Mouse (Mus musculus) heart, embryonic 14.5 days (tissue): ENCODE measurements around the gene Kif21b. TPM values are rescaled to one million over a fixed set of nuclear protein-coding genes. Genes with fewer than 3 reads are reported as not detected.

Source experiments
- ATAC-seq: fragments of 200-750 bp; cut with Nextera tagmentation; 2 replicates; pipeline ENCODE4 v1.8.0; 2017; ENCODE audit warnings: low read depth, moderate TSS enrichment; ENCODE audit not compliant: insufficient number of reproducible peaks, insufficient read depth, low FRiP score
- H3K27ac ChIP-seq, 2 experiments: fragments of 200-500 bp in 1 of 2; fragments of 300-500 bp in 1 of 2; sonication (generic) in 1 of 2; replicated peaks in 1 of 2; 2 replicates each; pipeline ENCODE4 v1.5.1; 2012 to 2014; ENCODE audit warnings: low read depth in 2 of 2, low read length in 2 of 2, control low read depth in 1 of 2, mild to moderate bottlenecking in 1 of 2, mixed read lengths in 1 of 2; ENCODE audit not compliant: control insufficient read depth in 1 of 2, insufficient read depth in 1 of 2
- H3K27me3 ChIP-seq: fragments of 300-500 bp; sonication (generic); 2 replicates; pipeline ENCODE4 v1.6.1; 2014; ENCODE audit warnings: mild to moderate bottlenecking, low read length, control low read depth; ENCODE audit not compliant: control insufficient read depth, insufficient read depth
- H3K36me3 ChIP-seq: fragments of 300-500 bp; sonication (generic); 2 replicates; pipeline ENCODE4 v1.6.1; 2014; ENCODE audit warnings: mild to moderate bottlenecking, control low read depth, low read length, mixed read lengths; ENCODE audit not compliant: control insufficient read depth, insufficient read depth
- H3K4me1 ChIP-seq, 2 experiments: fragments of 200-500 bp in 1 of 2; fragments of 300-500 bp in 1 of 2; sonication (generic) in 1 of 2; 2 replicates each; pipeline ENCODE4 v1.6.1; 2012 to 2014; ENCODE audit warnings: low read length in 2 of 2, control low read depth in 1 of 2, mixed read lengths in 1 of 2; ENCODE audit not compliant: control insufficient read depth in 2 of 2, insufficient read depth in 2 of 2
- H3K4me2 ChIP-seq: fragments of 300-500 bp; sonication (generic); 2 replicates; pipeline ENCODE4 v1.6.1; 2014; ENCODE audit warnings: mild to moderate bottlenecking, low read length
- H3K4me3 ChIP-seq, 2 experiments: fragments of 200-500 bp in 1 of 2; fragments of 300-500 bp in 1 of 2; sonication (generic) in 1 of 2; 2 replicates each; pipeline ENCODE4 v1.5.1; 2012 to 2014; ENCODE audit warnings: low read length in 2 of 2, mild to moderate bottlenecking in 2 of 2, control low read depth in 1 of 2, low read depth in 1 of 2, moderate library complexity in 1 of 2; ENCODE audit not compliant: control insufficient read depth in 1 of 2, insufficient read depth in 1 of 2
- H3K9ac ChIP-seq: fragments of 300-500 bp; sonication (generic); 2 replicates; pipeline ENCODE4 v1.6.1; 2014; ENCODE audit warnings: mild to moderate bottlenecking, low read length
- H3K9me3 ChIP-seq: fragments of 300-500 bp; sonication (generic); 2 replicates; pipeline ENCODE4 v1.6.1; 2016; ENCODE audit warnings: low read length, control low read depth; ENCODE audit not compliant: control insufficient read depth
- WGBS: fragments of 180-500 bp; shearing (Covaris S2); extraction: QIAGEN DNeasy Blood & Tissue Kit; methylation state at CpG from one replicate; pipeline ENCODE4 v1.1.7; 2014; 5-methylcytosine and 5-hydroxymethylcytosine counted together
- polyA plus RNA-seq: library from polyadenylated mRNA; unstranded; fragments of >200 nt; fragmentation: Nextera tagmentation; extraction: Ambion mirVana; gene quantifications from 2 replicates; pipeline ENCODE4 v1.2.1, GENCODE M21; 2014

Gene Kif21b
- polyA plus RNA-seq, 1 experiment from 2014 or later: 1.1 TPM

GRCm38 (mm10) chr1:136177085-136177484, 45.9 kb downstream of the Kif21b start:
- no peak overlapping the region for H3K4me3 ChIP-seq
- no peaks in the 10 kb centered on the region for H3K9me3 ChIP-seq
- no peak for ATAC-seq
- no peak overlapping the region for H3K4me2 ChIP-seq
- H3K36me3 ChIP-seq: peaks cover 7% of the 10 kb centered on the region; the same call in 1 of the 2 replicates
- H3K9ac ChIP-seq: no peak overlapping the region
- no peaks in the 10 kb centered on the region for H3K27me3 ChIP-seq
- 67% methylated on average over 2 of the region's 2 CpGs for WGBS
- peaks cover 6 to 9% of the 10 kb centered on the region in 2 experiments; a peak in 1 of 4 replicates for H3K4me1 ChIP-seq
- no peak overlapping the region for H3K27ac ChIP-seq

GRCm38 (mm10) chr1:136178741-136179140, 47.6 kb downstream of the Kif21b start:
- peaks cover 7% of the 10 kb centered on the region; the same call in 1 of the 2 replicates for H3K36me3 ChIP-seq
- no peak for ATAC-seq
- no peaks in the 10 kb centered on the region for H3K27me3 ChIP-seq
- H3K4me3 ChIP-seq: no peak overlapping the region
- H3K4me2 ChIP-seq: no peak overlapping the region
- no peak overlapping the region for H3K27ac ChIP-seq
- 36% methylated on average over 6 of the region's 6 CpGs for WGBS
- H3K9me3 ChIP-seq: no peaks in the 10 kb centered on the region
- H3K4me1 ChIP-seq: peaks cover 6% of the 10 kb centered on the region in 2 experiments; a peak in 1 of 4 replicates
- H3K9ac ChIP-seq: no peak overlapping the region

- Histone ChIP-seq H3K27me3 (no peaks in the 10 kb centered on the region), H3K9ac (no peak overlapping the region), H3K27ac (no peak overlapping the region), H3K36me3 (peaks cover 7% of the 10 kb centered on the region; the same call in 1 of the 2 replicates), H3K9me3 (no peaks in the 10 kb centered on the region), H3K4me2 (no peak overlapping the region), H3K4me1 (peaks cover 7 to 8% of the 10 kb centered on the region in 2 experiments; a peak in 2 of 4 replicates), H3K4me3 (no peak overlapping the region)
- 0 out of 2 replicates have a peak, but pooled peaks have one; percentile 23 for ATAC-seq
- 47% methylated on average over 2 of the region's 2 CpGs for WGBS
Observed at GRCm38 (mm10) chr1:136179511-136180001, 48.4 kb downstream of the Kif21b start.

- no peak overlapping the region for H3K9ac ChIP-seq
- no peaks in the 10 kb centered on the region for H3K27me3 ChIP-seq
- H3K4me3 ChIP-seq: no peak overlapping the region
- no peaks in the 10 kb centered on the region for H3K9me3 ChIP-seq
- H3K4me2 ChIP-seq: no peak overlapping the region
- 82% methylated on average over 5 of the region's 5 CpGs for WGBS
- H3K4me1 ChIP-seq: no peaks in the 10 kb centered on the region
- no peak for ATAC-seq
- H3K27ac ChIP-seq: no peak overlapping the region
- H3K36me3 ChIP-seq: no peaks in the 10 kb centered on the region
Observed at GRCm38 (mm10) chr1:136190033-136190432, 58.8 kb downstream of the Kif21b start.

GRCm38 (mm10) chr1:136212803-136213202, 81.6 kb downstream of the Kif21b start, which contains the start of gene Mroh3:
TSS of gene Mroh3 (minus strand) at chr1:136212828.
- Histone ChIP-seq H3K4me3 (no peak within 1 kb of the TSS), H3K9me3 (no peaks in the 10 kb centered on the region), H3K4me2 (no peak within 1 kb of the TSS), H3K27ac (no peak within 1 kb of the TSS), H3K4me1 (no peaks in the 10 kb centered on the region), H3K9ac (no peak within 1 kb of the TSS), H3K27me3 (no peaks in the 10 kb centered on the region; the same call in 1 of the 2 replicates), H3K36me3 (no peaks in the 10 kb centered on the region)
- ATAC-seq: no peak
- 23% methylated on average over 3 of the region's 3 CpGs for WGBS

- Histone ChIP-seq H3K4me3 (no peak overlapping the region), H3K27me3 (no peaks in the 10 kb centered on the region), H3K9me3 (no peaks in the 10 kb centered on the region), H3K4me2 (no peak overlapping the region), H3K4me1 (no peaks in the 10 kb centered on the region), H3K9ac (no peak overlapping the region), H3K36me3 (no peaks in the 10 kb centered on the region), H3K27ac (no peak overlapping the region)
- ATAC-seq: no peak
- 80% methylated on average over 15 of the region's 15 CpGs for WGBS
Observed at GRCm38 (mm10) chr1:136214304-136214703, 83.1 kb downstream of the Kif21b start.

GRCm38 (mm10) chr1:136220037-136220871, 89.1 kb downstream of the Kif21b start:
- Histone ChIP-seq H3K4me1 (no peaks in the 10 kb centered on the region), H3K9me3 (no peaks in the 10 kb centered on the region), H3K4me2 (no peak overlapping the region), H3K36me3 (no peaks in the 10 kb centered on the region), H3K9ac (no peak overlapping the region), H3K27me3 (no peaks in the 10 kb centered on the region), H3K4me3 (no peak overlapping the region), H3K27ac (no peak overlapping the region)
- WGBS: 66% methylated on average over 10 of the region's 10 CpGs
- no peak for ATAC-seq
